Mouse (Mus musculus) olfactory bulb, adult 2 months (tissue): Measurements from ENCODE around the gene 9530053A07Rik.

Experiments used
- CTCF ChIP-seq: fragments of 200-500 bp; IDR thresholded peaks from 2 replicates; pipeline ENCODE4 v1.5.1; 2012; ENCODE audit warnings: low read depth, mild to moderate bottlenecking, low read length, moderate library complexity; ENCODE audit not compliant: insufficient read depth
- POLR2A ChIP-seq: fragments of 200-500 bp; IDR thresholded peaks from 2 replicates; pipeline ENCODE4 v1.6.1; 2012; ENCODE audit warnings: mild to moderate bottlenecking, low read depth, low read length, moderate library complexity; ENCODE audit not compliant: insufficient read depth

DNA sequence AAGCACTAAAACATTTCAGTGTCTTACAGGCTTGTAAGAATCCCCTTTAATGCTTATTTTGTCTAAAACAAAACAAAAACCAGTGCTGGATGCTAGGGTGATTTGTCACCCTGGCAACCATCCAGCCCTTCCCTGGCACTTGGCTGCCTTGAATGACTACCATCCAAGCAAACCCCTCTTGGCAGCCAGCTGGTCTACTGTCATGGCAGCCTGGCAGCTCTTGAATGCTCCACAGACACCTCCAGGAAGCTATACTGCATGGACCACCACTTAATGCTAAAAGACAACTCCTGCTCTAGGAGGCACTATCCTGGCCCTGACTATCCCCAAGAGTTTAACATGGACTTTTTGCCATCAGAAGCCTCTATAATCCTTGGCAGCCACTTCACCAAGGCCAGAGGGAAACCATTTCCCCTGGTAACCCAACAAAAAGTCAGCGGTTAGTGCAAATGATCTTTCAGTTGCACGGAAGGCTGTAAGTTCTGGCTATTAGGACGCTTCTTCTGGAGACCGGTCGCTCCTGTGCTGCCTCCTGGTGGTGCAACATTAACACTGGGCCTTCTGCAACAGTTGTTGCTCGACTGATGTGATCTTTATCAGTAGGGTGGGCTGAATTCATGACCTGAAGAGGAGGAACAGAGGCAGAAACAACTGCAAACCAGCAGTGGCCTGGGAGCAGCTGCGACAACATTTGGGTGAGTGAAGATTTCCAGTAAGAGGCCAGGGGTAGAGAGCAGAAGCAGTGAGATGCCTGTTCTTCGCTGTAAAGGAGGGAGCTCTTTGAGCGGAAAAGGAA lies 39.3 kb downstream of the 9530053A07Rik start:
- TF ChIP-seq CTCF (peak; percentile 46; the same call in 1 of the 2 replicates), POLR2A (no peak)
